Mouse (Mus musculus): Measurements from ENCODE around the gene BC048507. TPM values are rescaled to one million over a fixed set of nuclear protein-coding genes. Genes with fewer than 3 reads are reported as not detected.
"Not testable (repeated sequence)": the region's sequence is repeated elsewhere in the genome, so short reads cannot be mapped to it uniquely, and the experiment has no call there.

BC048507 gene
- total and polyA plus RNA-seq, 2 experiments from 2014 or later = not detected

DNA sequence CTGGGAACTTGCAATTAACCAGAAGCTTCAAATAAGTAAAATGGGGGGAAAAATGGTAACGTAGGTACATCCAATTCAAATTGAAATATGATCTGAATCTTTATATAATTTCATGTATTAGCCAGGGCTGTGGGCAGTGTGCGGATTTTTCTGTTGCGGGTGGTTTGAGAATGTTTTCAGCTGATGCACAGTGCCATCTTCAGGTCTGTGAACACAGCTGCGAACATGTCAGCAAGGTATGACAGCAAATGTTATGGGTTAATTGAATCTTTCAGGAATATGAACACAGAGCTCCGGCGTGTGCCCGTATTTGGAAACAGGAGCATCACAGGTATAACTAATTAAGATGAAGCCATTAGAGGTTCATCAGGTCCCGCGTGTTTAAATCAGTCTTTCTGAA is 618 bp upstream of the BC048507 start:
- WGBS = 82% methylated on average over 9 of the region's 9 CpGs
- H3K36me3 ChIP-seq (ENCODE audit: insufficient read depth, low read length) = no peaks in the 10 kb centered on the region

DNA sequence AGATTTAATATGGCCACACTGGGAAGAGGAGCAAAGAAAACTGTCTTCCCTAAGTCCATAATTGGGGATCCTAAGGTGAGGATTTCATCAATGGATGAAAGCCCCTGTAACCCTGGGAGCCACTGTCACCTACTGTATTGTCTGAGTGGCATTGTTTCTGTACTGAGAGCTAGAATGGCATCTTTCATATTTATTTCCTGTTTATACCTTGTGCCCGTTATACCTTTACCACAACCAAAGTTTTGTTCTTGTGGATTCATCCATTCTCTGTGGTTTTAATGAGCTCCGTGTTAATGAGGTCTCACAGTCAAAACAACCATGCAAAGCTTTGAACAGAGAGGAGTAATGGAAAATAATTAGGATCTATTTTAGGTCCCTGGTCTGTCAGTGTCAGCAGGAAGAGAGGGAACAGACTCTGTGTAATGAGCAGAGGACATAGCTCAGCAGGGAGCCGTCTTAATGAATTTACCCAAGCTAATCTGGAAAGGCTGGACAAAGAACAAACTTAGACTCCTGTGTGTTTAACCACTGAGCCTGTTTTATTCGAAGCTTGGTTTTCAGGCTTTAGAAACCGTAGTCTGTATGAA is 1.7 kb downstream of the BC048507 start:
- no peak for TF ChIP-seq CTCF (IDR thresholded peaks at IDR 0.05)
- DNase-seq (ENCODE audit: low spot score) (peak; percentile 29), ATAC-seq (ENCODE audit: low FRiP score) (no peak)
- no peak overlapping the region for H3K27ac ChIP-seq (ENCODE audit: low read depth, low read length)
- 33% methylated on average over 5 of the region's 5 CpGs for WGBS
- H3K4me3 ChIP-seq (ENCODE audit: low read depth, low read length) = no peak overlapping the region
- H3K27me3 ChIP-seq (ENCODE audit: insufficient read depth, low read length) = no peaks in the 10 kb centered on the region
- H3K4me2 ChIP-seq (ENCODE audit: low read depth, low read length, poor library complexity, severe bottlenecking) = no peak overlapping the region
- no peaks in the 10 kb centered on the region for H3K4me1 ChIP-seq (ENCODE audit: insufficient read depth, low read length)
- no peak overlapping the region for H3K9ac ChIP-seq (replicated peaks; ENCODE audit: low read length, poor library complexity, severe bottlenecking)
- no peaks in the 10 kb centered on the region for H3K36me3 ChIP-seq (ENCODE audit: insufficient read depth, low read length)
- 0 out of 2 replicates have a peak, but pooled peaks cover 3% of the 10 kb centered on the region for H3K9me3 ChIP-seq (ENCODE audit: low read length)

More for the DNA sequence above, 618 bp upstream of the BC048507 start:
- no peak for ATAC-seq (ENCODE audit: low FRiP score)
- TF ChIP-seq CTCF (IDR thresholded peaks at IDR 0.05) = peak; percentile 50
- no peak overlapping the region for H3K4me2 ChIP-seq (ENCODE audit: low read depth, low read length, poor library complexity, severe bottlenecking)
- H3K9ac ChIP-seq (replicated peaks; ENCODE audit: low read length, poor library complexity, severe bottlenecking) = no peak overlapping the region
- no peak overlapping the region for H3K27ac ChIP-seq (ENCODE audit: low read depth, low read length)
- no peaks in the 10 kb centered on the region for H3K4me1 ChIP-seq (ENCODE audit: insufficient read depth, low read length)
- peak; percentile 19 for DNase-seq (ENCODE audit: low spot score)
- H3K27me3 ChIP-seq (ENCODE audit: insufficient read depth, low read length) = no peaks in the 10 kb centered on the region
- H3K4me3 ChIP-seq (ENCODE audit: low read depth, low read length) = no peak overlapping the region
- H3K9me3 ChIP-seq (ENCODE audit: low read length) = no peaks in the 10 kb centered on the region

DNA sequence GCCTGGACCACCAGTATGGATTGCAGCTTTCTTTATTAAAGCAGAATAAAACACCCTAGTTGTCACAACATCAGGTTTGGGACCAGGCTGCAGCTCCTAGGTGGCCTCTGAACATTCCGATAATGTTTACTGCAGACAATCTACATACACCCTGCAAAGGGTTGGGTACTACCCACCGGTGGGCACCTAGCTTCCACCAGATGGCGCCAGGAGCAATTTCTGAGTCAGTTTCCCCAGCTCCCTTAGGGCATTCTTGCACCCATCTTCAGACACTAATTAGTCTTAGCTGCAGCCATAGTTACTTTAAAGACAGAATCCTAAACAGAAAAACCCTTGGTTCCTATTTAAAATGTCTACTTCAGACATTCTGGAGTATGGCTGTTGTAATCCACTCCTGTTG is 4.8 kb downstream of the BC048507 start:
- 33% methylated on average over 3 of the region's 3 CpGs for WGBS
- H3K9me3 ChIP-seq (ENCODE audit: low read length) = 0 out of 2 replicates have a peak, but pooled peaks cover 6% of the 10 kb centered on the region
- no peak for ATAC-seq (ENCODE audit: low FRiP score)
- no peak overlapping the region for H3K27ac ChIP-seq (ENCODE audit: low read depth, low read length)
- peak; percentile 28; the same call in 1 of the 2 replicates for TF ChIP-seq CTCF (IDR thresholded peaks at IDR 0.05)
- no peak for DNase-seq (ENCODE audit: low spot score)
- H3K27me3 ChIP-seq (ENCODE audit: insufficient read depth, low read length) = no peaks in the 10 kb centered on the region
- no peaks in the 10 kb centered on the region for H3K36me3 ChIP-seq (ENCODE audit: insufficient read depth, low read length)
- H3K4me2 ChIP-seq (ENCODE audit: low read depth, low read length, poor library complexity, severe bottlenecking) = no peak overlapping the region
- no peak overlapping the region for H3K9ac ChIP-seq (replicated peaks; ENCODE audit: low read length, poor library complexity, severe bottlenecking)
- no peaks in the 10 kb centered on the region for H3K4me1 ChIP-seq (ENCODE audit: insufficient read depth, low read length)
- no peak overlapping the region for H3K4me3 ChIP-seq (ENCODE audit: low read depth, low read length)

DNA sequence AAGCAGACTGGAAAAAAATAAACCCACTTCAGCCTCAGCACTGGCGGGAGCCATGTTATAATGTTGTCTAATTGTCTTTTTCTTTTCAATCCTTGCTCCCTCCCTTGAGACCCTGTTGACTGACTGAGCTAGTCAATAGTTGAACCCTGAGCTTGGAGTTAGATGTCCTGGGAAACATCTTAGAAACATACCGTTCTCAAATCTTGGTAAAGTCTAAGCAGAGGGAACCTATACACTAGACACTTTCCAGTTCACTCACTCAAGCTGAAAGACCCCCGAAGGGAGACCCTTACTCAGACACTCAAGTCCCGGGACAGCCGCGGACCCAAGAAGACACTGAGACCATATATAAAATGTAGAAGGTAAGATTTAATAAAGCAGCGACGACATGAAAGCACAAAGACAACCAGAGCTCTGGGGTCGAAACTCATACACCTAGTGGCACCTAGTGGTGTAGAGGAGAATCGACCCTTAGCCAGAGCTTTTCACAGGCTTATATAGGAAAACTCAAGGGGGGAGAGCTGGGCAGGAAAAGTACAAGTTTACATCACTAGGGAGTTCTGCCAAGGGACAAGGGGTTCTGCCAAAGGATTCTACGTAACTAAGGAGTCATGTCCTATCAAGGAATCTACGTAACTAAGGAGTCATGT is 13.0 kb downstream of the BC048507 start:
- H3K9ac ChIP-seq (replicated peaks; ENCODE audit: low read length, poor library complexity, severe bottlenecking); DNase-seq (ENCODE audit: low spot score); H3K36me3 ChIP-seq (ENCODE audit: insufficient read depth, low read length); H3K27me3 ChIP-seq (ENCODE audit: insufficient read depth, low read length); ATAC-seq (ENCODE audit: low FRiP score); H3K4me1 ChIP-seq (ENCODE audit: insufficient read depth, low read length); H3K27ac ChIP-seq (ENCODE audit: low read depth, low read length); H3K9me3 ChIP-seq (ENCODE audit: low read length); H3K4me3 ChIP-seq (ENCODE audit: low read depth, low read length): not testable (repeated sequence)
- H3K4me2 ChIP-seq (ENCODE audit: low read depth, low read length, poor library complexity, severe bottlenecking) = 0 out of 2 replicates have a peak overlapping the region, but pooled peaks have one; percentile 22
- 27% methylated on average over 7 of the region's 12 CpGs for WGBS

DNA sequence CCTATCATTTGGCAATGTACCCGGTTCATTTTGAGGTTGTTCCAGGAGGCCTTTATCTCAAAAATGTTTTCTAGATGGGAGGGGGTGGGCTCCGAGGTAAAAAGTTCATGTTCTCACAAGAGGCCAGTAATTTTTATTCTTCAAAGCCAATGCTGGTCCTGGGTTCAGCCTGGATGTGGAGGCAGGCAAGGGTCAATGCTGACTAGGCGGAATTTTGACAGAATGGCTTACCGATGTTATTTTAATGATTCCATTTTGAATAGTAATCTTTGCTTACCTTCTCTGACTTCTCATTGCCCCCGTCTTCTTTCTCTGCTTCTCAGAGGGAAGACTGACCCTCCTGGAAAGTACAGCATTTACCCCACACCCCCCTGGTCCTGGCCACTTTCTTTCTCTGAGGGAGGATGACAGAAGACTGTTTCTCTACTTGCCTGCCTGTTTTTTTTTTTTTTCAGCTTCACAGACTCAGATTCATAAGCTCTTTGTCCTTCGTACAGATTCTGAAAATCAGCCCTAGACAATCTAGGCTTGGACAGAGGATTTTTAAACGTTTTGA is 13.7 kb downstream of the BC048507 start:
- ATAC-seq (ENCODE audit: low FRiP score) (no peak), DNase-seq (ENCODE audit: low spot score) (no peak)
- no peaks in the 10 kb centered on the region for H3K27me3 ChIP-seq (ENCODE audit: insufficient read depth, low read length)
- H3K4me2 ChIP-seq (ENCODE audit: low read depth, low read length, poor library complexity, severe bottlenecking) = no peak overlapping the region
- H3K4me3 ChIP-seq (ENCODE audit: low read depth, low read length) = no peak overlapping the region
- WGBS = 66% methylated on average over 6 of the region's 7 CpGs
- no peak for TF ChIP-seq CTCF (IDR thresholded peaks at IDR 0.05)
- no peaks in the 10 kb centered on the region for H3K36me3 ChIP-seq (ENCODE audit: insufficient read depth, low read length)
- H3K27ac ChIP-seq (ENCODE audit: low read depth, low read length) = no peak overlapping the region
- no peak overlapping the region for H3K9ac ChIP-seq (replicated peaks; ENCODE audit: low read length, poor library complexity, severe bottlenecking)
- no peaks in the 10 kb centered on the region for H3K9me3 ChIP-seq (ENCODE audit: low read length)
- no peaks in the 10 kb centered on the region for H3K4me1 ChIP-seq (ENCODE audit: insufficient read depth, low read length)

DNA sequence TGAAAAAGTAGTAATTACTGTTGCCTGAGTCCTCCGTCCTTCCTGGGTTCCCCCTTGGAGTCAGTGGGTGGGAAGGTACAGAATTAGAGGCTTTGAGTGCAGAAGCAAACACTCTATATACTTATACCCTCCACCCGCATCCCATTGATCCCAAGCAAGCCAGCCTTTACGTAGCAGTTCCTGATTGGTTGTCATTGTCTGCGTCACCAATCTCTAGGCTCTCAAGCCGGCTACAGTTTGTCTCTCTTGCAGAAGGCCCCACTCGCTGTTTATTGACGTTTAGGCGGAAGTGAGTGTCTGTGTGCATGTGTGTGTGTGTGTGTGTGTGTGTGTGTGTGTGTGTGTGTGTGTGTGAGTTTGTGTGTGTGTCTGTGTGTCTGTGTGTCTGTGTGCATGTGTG is 20.8 kb downstream of the BC048507 start:
- no peaks in the 10 kb centered on the region for H3K27me3 ChIP-seq (ENCODE audit: insufficient read depth, low read length)
- H3K27ac ChIP-seq (ENCODE audit: low read depth, low read length) = no peak overlapping the region
- H3K4me2 ChIP-seq (ENCODE audit: low read depth, low read length, poor library complexity, severe bottlenecking) = no peak overlapping the region
- no peak for TF ChIP-seq CTCF (IDR thresholded peaks at IDR 0.05)
- no peak overlapping the region for H3K9ac ChIP-seq (replicated peaks; ENCODE audit: low read length, poor library complexity, severe bottlenecking)
- ATAC-seq (ENCODE audit: low FRiP score) (no peak), DNase-seq (ENCODE audit: low spot score) (no peak)
- H3K4me3 ChIP-seq (ENCODE audit: low read depth, low read length) = no peak overlapping the region
- H3K9me3 ChIP-seq (ENCODE audit: low read length) = no peaks in the 10 kb centered on the region
- no peaks in the 10 kb centered on the region for H3K4me1 ChIP-seq (ENCODE audit: insufficient read depth, low read length)
- H3K36me3 ChIP-seq (ENCODE audit: insufficient read depth, low read length) = no peaks in the 10 kb centered on the region
- WGBS = 94% methylated on average over 8 of the region's 8 CpGs

All from midbrain, postnatal 0 days (tissue).